Mouse (Mus musculus) hindbrain, embryonic 16.5 days (tissue): Measurements from ENCODE around the gene Pard3. TPM values are rescaled to one million over a fixed set of nuclear protein-coding genes. Genes with fewer than 3 reads are reported as not detected.
A peak's percentile ranks its signal among the peaks of the same experiment; 100 is the strongest.

ENCODE experiments used
- ATAC-seq: fragments of 200-750 bp; cut with Nextera tagmentation; 2 replicates; pipeline ENCODE4 v1.8.0; 2017; ENCODE audit warnings: moderate TSS enrichment, moderate library complexity
- H3K27ac ChIP-seq: fragments of 300-500 bp; sonication (generic); 2 replicates; pipeline ENCODE4 v1.5.1; 2014; ENCODE audit warnings: low read depth, mild to moderate bottlenecking, control low read depth, low read length, moderate library complexity
- H3K27me3 ChIP-seq: fragments of 300-500 bp; sonication (generic); replicated peaks from 2 replicates; pipeline ENCODE4 v1.6.1; 2014; ENCODE audit warnings: low read length; ENCODE audit not compliant: control insufficient read depth, insufficient read depth
- H3K36me3 ChIP-seq: fragments of 300-500 bp; sonication (generic); 2 replicates; pipeline ENCODE4 v1.6.1; 2014; ENCODE audit warnings: mild to moderate bottlenecking, low read length, moderate library complexity, mixed read lengths; ENCODE audit not compliant: control insufficient read depth, insufficient read depth
- H3K4me1 ChIP-seq: fragments of 300-500 bp; sonication (generic); 2 replicates; pipeline ENCODE4 v1.6.1; 2014; ENCODE audit warnings: low read depth, low read length; ENCODE audit not compliant: control insufficient read depth, insufficient read depth
- H3K4me2 ChIP-seq: fragments of 300-500 bp; sonication (generic); 2 replicates; pipeline ENCODE4 v1.6.1; 2014; ENCODE audit warnings: mild to moderate bottlenecking, low read length, control low read depth, moderate library complexity
- H3K4me3 ChIP-seq: fragments of 300-500 bp; sonication (generic); 2 replicates; pipeline ENCODE4 v1.5.1; 2014; ENCODE audit warnings: mild to moderate bottlenecking, low read length, control low read depth, moderate library complexity
- H3K9ac ChIP-seq: fragments of 300-500 bp; sonication (generic); 2 replicates; pipeline ENCODE4 v1.6.1; 2014; ENCODE audit warnings: low read depth, mild to moderate bottlenecking, control low read depth, low read length, moderate library complexity
- H3K9me3 ChIP-seq: fragments of 300-500 bp; sonication (generic); 2 replicates; pipeline ENCODE4 v1.6.1; 2014; ENCODE audit warnings: mild to moderate bottlenecking, low read length, moderate library complexity; ENCODE audit not compliant: control insufficient read depth
- WGBS: fragments of 180-500 bp; shearing (Covaris S2); extraction: QIAGEN DNeasy Blood & Tissue Kit; methylation state at CpG from one replicate; pipeline ENCODE4 v1.1.7; 2014; 5-methylcytosine and 5-hydroxymethylcytosine counted together
- polyA plus RNA-seq: library from polyadenylated mRNA; unstranded; fragments of >200 nt; fragmentation: Nextera tagmentation; extraction: Ambion mirVana; gene quantifications from 2 replicates; pipeline ENCODE4 v1.2.1, GENCODE M21; 2015

Pard3 gene
- polyA plus RNA-seq, 1 experiment from 2014 or later = 12.1 TPM

DNA sequence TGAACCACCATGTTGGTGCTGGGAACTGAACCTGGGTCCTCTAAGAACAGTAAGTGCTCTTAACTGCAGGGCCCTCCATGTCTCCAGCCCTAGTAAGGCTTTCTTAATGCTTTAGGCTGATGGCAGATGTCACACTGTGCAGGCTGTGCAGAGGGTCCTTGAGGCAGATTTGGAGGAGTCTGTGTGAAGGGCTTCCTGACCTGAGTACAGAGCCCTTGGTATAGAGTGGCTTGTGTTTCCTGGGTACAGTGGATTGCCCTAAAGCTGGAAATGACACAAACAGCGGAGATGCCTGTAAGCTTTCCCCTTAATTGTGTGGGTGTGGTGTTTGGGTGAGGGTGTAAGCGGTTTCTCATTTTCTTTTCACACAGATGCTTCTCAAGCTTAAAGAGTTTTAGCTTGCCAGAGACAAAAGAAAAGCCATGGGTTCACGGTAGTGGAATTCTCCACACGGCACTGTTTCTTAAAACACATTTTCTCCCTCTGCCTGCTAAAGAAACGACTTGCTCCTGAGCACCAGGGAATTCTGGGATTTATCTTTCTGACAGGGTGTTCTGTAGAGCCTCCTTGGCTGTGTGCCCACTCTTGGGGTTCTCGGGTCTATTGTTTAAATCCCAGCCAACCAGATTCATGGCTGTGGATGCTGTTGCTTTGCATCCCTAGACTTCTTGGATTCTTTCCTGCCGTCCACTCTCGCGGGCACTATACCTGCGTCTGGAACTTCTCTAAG lies 28.9 kb downstream of the Pard3 start:
- H3K27me3 ChIP-seq = no peaks in the 10 kb centered on the region
- ATAC-seq = peak; percentile 81
- no peak overlapping the region for H3K4me3 ChIP-seq
- peaks cover 16% of the 10 kb centered on the region for H3K4me1 ChIP-seq
- H3K27ac ChIP-seq = peak overlapping the region; percentile 41
- H3K4me2 ChIP-seq = peak overlapping the region; percentile 44
- no peaks in the 10 kb centered on the region for H3K9me3 ChIP-seq
- no peaks in the 10 kb centered on the region for H3K36me3 ChIP-seq
- 11% methylated on average over 10 of the region's 10 CpGs for WGBS
- 0 out of 2 replicates have a peak overlapping the region, but pooled peaks have one; percentile 29 for H3K9ac ChIP-seq

GRCm38 (mm10) chr8:127093113-127093426 lies 29.4 kb downstream of the Pard3 start:
- Histone ChIP-seq H3K9ac (0 out of 2 replicates have a peak overlapping the region, but pooled peaks have one; percentile 29), H3K4me2 (peak overlapping the region; percentile 44), H3K4me3 (no peak overlapping the region), H3K9me3 (no peaks in the 10 kb centered on the region), H3K36me3 (no peaks in the 10 kb centered on the region), H3K4me1 (peaks cover 12% of the 10 kb centered on the region), H3K27ac (peak overlapping the region; percentile 41), H3K27me3 (no peaks in the 10 kb centered on the region)
- ATAC-seq = peak; percentile 24; the same call in 1 of the 2 replicates
- WGBS = 39% methylated on average over 3 of the region's 3 CpGs

DNA sequence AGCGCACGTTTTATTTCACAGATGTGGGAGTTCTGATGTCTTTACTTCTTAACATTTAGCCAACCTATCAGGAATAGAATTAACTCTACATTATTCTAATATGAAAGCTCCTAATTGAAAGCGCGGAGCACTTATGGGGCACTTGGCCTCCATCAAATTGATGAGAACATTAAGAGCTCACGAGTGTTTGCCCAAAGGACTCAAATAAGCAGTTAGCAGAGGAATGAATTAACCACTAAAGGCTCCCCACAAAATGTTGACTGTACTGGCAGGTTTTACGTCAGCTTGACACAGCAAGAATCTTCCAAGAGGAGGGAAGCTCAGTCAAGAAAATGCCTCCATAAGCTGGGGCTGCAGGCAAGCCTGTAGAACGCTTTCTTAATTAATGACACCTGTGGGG lies 32.1 kb downstream of the Pard3 start:
- Histone ChIP-seq H3K36me3 (no peaks in the 10 kb centered on the region), H3K4me3 (no peak overlapping the region), H3K27ac (no peak overlapping the region), H3K9me3 (no peaks in the 10 kb centered on the region), H3K4me1 (peaks cover 7% of the 10 kb centered on the region), H3K27me3 (no peaks in the 10 kb centered on the region), H3K4me2 (no peak overlapping the region), H3K9ac (no peak overlapping the region)
- WGBS = 64% methylated on average over 7 of the region's 7 CpGs
- ATAC-seq = no peak

- 82% methylated on average over 1 of the region's 1 CpGs for WGBS
- no peaks in the 10 kb centered on the region for H3K9me3 ChIP-seq
- H3K4me2 ChIP-seq = no peak overlapping the region
- no peaks in the 10 kb centered on the region; the same call in 1 of the 2 replicates for H3K4me1 ChIP-seq
- ATAC-seq = no peak
- no peak overlapping the region for H3K4me3 ChIP-seq
- no peaks in the 10 kb centered on the region for H3K27me3 ChIP-seq
- no peaks in the 10 kb centered on the region for H3K36me3 ChIP-seq
- no peak overlapping the region for H3K9ac ChIP-seq
- H3K27ac ChIP-seq = no peak overlapping the region
Observed at GRCm38 (mm10) chr8:127099439-127100090, 35.9 kb downstream of the Pard3 start.

GRCm38 (mm10) chr8:127103256-127103655 lies 39.6 kb downstream of the Pard3 start:
- H3K4me2 ChIP-seq = no peak overlapping the region
- H3K4me3 ChIP-seq = no peak overlapping the region
- no peak for ATAC-seq

DNA sequence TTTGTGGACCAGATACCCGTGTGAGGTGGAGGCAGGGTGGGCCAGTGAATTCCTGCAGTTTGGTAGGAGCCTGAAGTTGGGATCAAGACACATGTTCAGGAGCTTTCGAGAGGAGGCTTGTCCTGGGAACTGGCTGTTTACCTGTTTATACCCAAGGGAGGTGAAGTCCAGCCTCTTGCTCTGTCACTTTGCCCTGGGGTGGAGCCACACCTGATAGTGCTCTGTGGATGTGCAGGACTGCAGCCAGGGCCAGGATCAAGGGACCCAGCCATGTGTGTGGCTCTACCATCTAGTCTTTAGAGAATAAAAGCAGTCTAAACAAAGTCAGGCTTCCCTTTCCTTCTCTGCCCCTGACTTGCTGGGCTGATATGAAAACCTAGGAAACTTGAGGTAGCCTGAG lies 40.9 kb downstream of the Pard3 start:
- H3K4me2 ChIP-seq = no peak overlapping the region
- no peaks in the 10 kb centered on the region for H3K9me3 ChIP-seq
- H3K27ac ChIP-seq = no peak overlapping the region
- no peak for ATAC-seq
- 89% methylated on average over 2 of the region's 2 CpGs for WGBS
- H3K36me3 ChIP-seq = no peaks in the 10 kb centered on the region
- no peak overlapping the region for H3K9ac ChIP-seq
- H3K27me3 ChIP-seq = no peaks in the 10 kb centered on the region
- no peak overlapping the region for H3K4me3 ChIP-seq
- H3K4me1 ChIP-seq = no peaks in the 10 kb centered on the region; the same call in 1 of the 2 replicates

More at GRCm38 (mm10) chr8:127103256-127103655, 39.6 kb downstream of the Pard3 start:
- no peaks in the 10 kb centered on the region for H3K9me3 ChIP-seq
- 56% methylated on average over 5 of the region's 5 CpGs for WGBS
- no peaks in the 10 kb centered on the region for H3K36me3 ChIP-seq
- H3K9ac ChIP-seq = no peak overlapping the region
- H3K27ac ChIP-seq = no peak overlapping the region
- no peaks in the 10 kb centered on the region; the same call in 1 of the 2 replicates for H3K4me1 ChIP-seq
- H3K27me3 ChIP-seq = no peaks in the 10 kb centered on the region

GRCm38 (mm10) chr8:127107928-127108327 lies 44.2 kb downstream of the Pard3 start:
- no peaks in the 10 kb centered on the region for H3K9me3 ChIP-seq
- no peak overlapping the region for H3K9ac ChIP-seq
- no peak overlapping the region for H3K27ac ChIP-seq
- no peaks in the 10 kb centered on the region; the same call in none of the 2 replicates for H3K4me1 ChIP-seq
- H3K4me2 ChIP-seq = no peak overlapping the region
- no peak overlapping the region for H3K4me3 ChIP-seq
- no peaks in the 10 kb centered on the region for H3K27me3 ChIP-seq
- WGBS = 35% methylated on average over 3 of the region's 3 CpGs
- peak; percentile 72 for ATAC-seq
- no peaks in the 10 kb centered on the region for H3K36me3 ChIP-seq

GRCm38 (mm10) chr8:127113209-127113608 lies 49.5 kb downstream of the Pard3 start:
- no peak for ATAC-seq
- no peak overlapping the region for H3K4me3 ChIP-seq
- H3K27me3 ChIP-seq = no peaks in the 10 kb centered on the region
- 83% methylated on average over 5 of the region's 5 CpGs for WGBS
- no peaks in the 10 kb centered on the region for H3K36me3 ChIP-seq
- H3K9ac ChIP-seq = no peak overlapping the region
- no peaks in the 10 kb centered on the region for H3K9me3 ChIP-seq
- peaks cover 3% of the 10 kb centered on the region for H3K4me1 ChIP-seq
- no peak overlapping the region for H3K4me2 ChIP-seq
- no peak overlapping the region for H3K27ac ChIP-seq

DNA sequence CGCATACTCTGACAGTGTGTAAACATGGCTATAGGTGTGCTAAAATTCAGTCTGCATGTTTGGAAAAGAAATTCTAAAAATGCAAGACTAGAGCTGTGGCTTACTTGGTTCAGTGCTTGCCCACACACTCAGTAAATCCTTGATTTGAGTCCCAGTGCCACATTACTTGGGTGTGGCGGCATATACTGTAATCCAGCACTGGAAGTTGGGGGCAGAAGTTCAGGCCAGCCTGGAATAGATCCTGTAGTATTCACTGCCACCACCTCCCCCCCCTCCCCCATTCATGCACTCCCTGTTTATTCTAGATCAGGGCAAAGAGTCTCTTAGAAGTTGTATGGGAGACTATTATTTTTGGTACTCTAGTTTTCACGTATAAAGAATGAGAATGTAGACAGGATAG lies 52.1 kb downstream of the Pard3 start:
- Histone ChIP-seq H3K9me3 (no peaks in the 10 kb centered on the region), H3K27me3 (no peaks in the 10 kb centered on the region), H3K4me2 (no peak overlapping the region), H3K36me3 (no peaks in the 10 kb centered on the region), H3K27ac (no peak overlapping the region), H3K9ac (no peak overlapping the region), H3K4me3 (no peak overlapping the region), H3K4me1 (peaks cover 9% of the 10 kb centered on the region)
- no peak for ATAC-seq
- 95% methylated on average over 3 of the region's 3 CpGs for WGBS
